8 mouse cellular contexts compared by ENCODE assay signal in genomic region chr15:52160181-52161088, GRCm38 (mm10).
DNase-seq lines count a peak whose midpoint lies in the region; ATAC-seq and TF ChIP-seq lines count a peak whose summit lies in the region.

No protein-coding gene starts in this region.

- peak; percentile 93 for ATAC-seq in forebrain, embryonic 14.5 days

- WGBS in forebrain, embryonic 14.5 days: 6% methylated on average over 18 of the region's 18 CpGs
- WGBS in lung, adult 2 months: 22% methylated on average over 18 of the region's 18 CpGs

- peak; percentile 85 for TF ChIP-seq CTCF in lung, adult 2 months (IDR thresholded peaks at IDR 0.05; ENCODE audit: insufficient read depth, low read length)

- peaks cover 13% of the 10 kb centered on the region for H3K4me1 ChIP-seq in forebrain, embryonic 14.5 days (ENCODE audit: control insufficient read depth, insufficient read depth, low read length)
- peaks cover 5% of the 10 kb centered on the region; the same call in 1 of the 2 replicates for H3K4me1 ChIP-seq in lung, adult 2 months (ENCODE audit: control insufficient read depth, insufficient read depth, low read length)

- no peaks in the 10 kb centered on the region for H3K36me3 ChIP-seq in forebrain, embryonic 14.5 days (ENCODE audit: control insufficient read depth, insufficient read depth, low read length)

- no peaks in the 10 kb centered on the region for H3K9me3 ChIP-seq in forebrain, embryonic 14.5 days (replicated peaks; ENCODE audit: control insufficient read depth, low read length)

- TF ChIP-seq POLR2A in lung, adult 2 months (IDR thresholded peaks at IDR 0.05; ENCODE audit: borderline replicate concordance, extremely low read depth, low read depth, low read length): no peak

- peak; percentile 54 for DNase-seq in MEL-GATA-1-ER (ENCODE audit: extremely low read depth, low read depth)
- peak; percentile 84 for DNase-seq in cerebellum, adult 11 months
- peak; percentile 93 for DNase-seq in forebrain, embryonic 14.5 days (ENCODE audit: low spot score)
- peak; percentile 9 for DNase-seq in heart, postnatal 25 days (ENCODE audit: low spot score)
- peak; percentile 80 to 91 for DNase-seq in layer of hippocampus, adult 18-20 months (ENCODE audit: low spot score in 2 of 2)
- DNase-seq in lung, adult 2 months: peak; percentile 71
- peak; percentile 69 for DNase-seq in ovary, postnatal 36 days (ENCODE audit: low spot score)
- DNase-seq in urinary bladder, postnatal 4 days (ENCODE audit: low spot score in 2 of 2): peak; percentile 66 to 73

- peak overlapping the region; percentile 3; the same call in 1 of the 2 replicates for H3K4me3 ChIP-seq in forebrain, embryonic 14.5 days (ENCODE audit: low read depth, low read length)
- H3K4me3 ChIP-seq in lung, adult 2 months (replicated peaks; ENCODE audit: extremely low read depth, low read depth, low read length): no peak overlapping the region

- H3K4me2 ChIP-seq in forebrain, embryonic 14.5 days (ENCODE audit: low read length): peak overlapping the region; percentile 40

- H3K27me3 ChIP-seq in forebrain, embryonic 14.5 days (replicated peaks; ENCODE audit: control insufficient read depth, insufficient read depth, low read length): no peaks in the 10 kb centered on the region

- peak overlapping the region; percentile 25 for H3K9ac ChIP-seq in forebrain, embryonic 14.5 days (ENCODE audit: low read length)

- peak overlapping the region; percentile 23; the same call in 1 of the 2 replicates for H3K27ac ChIP-seq in forebrain, embryonic 14.5 days (ENCODE audit: low read depth, low read length)

- intact Hi-C loops in heart, postnatal 25 days (cut with DNase I): loop anchor here (1.0 to 10.0 kb wide), 3 partner anchors 249 to 466 kb away; no protein-coding TSS in a partner anchor

Comparison
In these comparisons a context has a peak if more than half of its experiments do, and no peak if none do; other contexts are left out.
1. DNase-seq: peak in every context shown above with its lines; median percentile 93 in forebrain, embryonic 14.5 days; 86 in layer of hippocampus, adult 18-20 months; 84 in cerebellum, adult 11 months; 71 in lung, adult 2 months; 70 in urinary bladder, postnatal 4 days; 69 in ovary, postnatal 36 days; 54 in MEL-GATA-1-ER; 9 in heart, postnatal 25 days.